Mouse (Mus musculus) megakaryocyte, embryonic 14.5 days (primary cell): Measurements from ENCODE around the gene Lipo4. TPM values are rescaled to one million over a fixed set of nuclear protein-coding genes. Genes with fewer than 3 reads are reported as not detected.
"Not testable (repeated sequence)": the region's sequence is repeated elsewhere in the genome, so short reads cannot be mapped to it uniquely, and the experiment has no call there.

Experiments used
- H3K27me3 ChIP-seq: replicated peaks from 2 replicates; pipeline ENCODE3; 2012; ENCODE audit warnings: inconsistent platforms
- H3K36me3 ChIP-seq: replicated peaks from 2 replicates; pipeline ENCODE3; 2012; ENCODE audit warnings: low read length, inconsistent platforms, mixed read lengths
- H3K4me1 ChIP-seq: 2 replicates; pipeline ENCODE4 v1.6.1; 2012; ENCODE audit warnings: inconsistent platforms
- H3K4me3 ChIP-seq: replicated peaks from 2 replicates; pipeline ENCODE3; 2012; ENCODE audit warnings: moderate library complexity, mild to moderate bottlenecking, inconsistent platforms
- H3K9me3 ChIP-seq: 2 replicates; pipeline ENCODE4 v1.6.1; 2012; ENCODE audit warnings: inconsistent platforms
- FLI1 ChIP-seq: IDR thresholded peaks from 2 replicates; pipeline ENCODE4 v1.6.1; 2012; ENCODE audit warnings: low read length, inconsistent platforms, mixed read lengths
- GATA1 ChIP-seq: IDR thresholded peaks from 3 replicates; pipeline ENCODE4 v1.6.1; 2012; ENCODE audit warnings: mixed read lengths, low read length, inconsistent platforms, borderline replicate concordance
- polyA plus RNA-seq: library from polyadenylated mRNA; stranded (reverse); fragments of >175 nt; gene quantifications from 2 replicates; pipeline ENCODE4 v1.2.3, GENCODE M21; 2012; ENCODE audit warnings: low replicate concordance; ENCODE audit not compliant: insufficient read depth

The Lipo4 gene
- polyA plus RNA-seq = not detected in 2 replicates

DNA sequence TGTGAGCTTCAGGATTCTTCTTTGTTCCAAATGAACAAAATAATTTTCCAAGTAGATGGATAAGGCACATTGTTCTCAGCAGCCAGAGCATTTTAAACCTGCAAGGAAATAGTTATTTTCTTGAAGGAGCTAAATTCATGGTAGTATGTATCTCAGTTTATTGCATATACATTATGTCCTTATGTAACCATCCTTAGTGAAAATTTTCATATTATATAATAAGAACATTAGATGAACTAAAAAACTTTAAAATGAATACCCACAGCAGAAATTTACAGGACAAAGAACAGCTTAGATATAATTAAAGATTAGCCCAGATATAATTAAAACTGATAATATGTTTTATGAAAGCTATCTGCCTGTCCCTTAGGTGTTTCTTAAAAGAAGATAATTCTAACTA lies at the start of gene Lipo4:
TSS of gene Lipo4 (minus strand) at position 101 of the 400 bp plus-strand sequence.
- no peaks in the 10 kb centered on the region for H3K4me1 ChIP-seq
- TF ChIP-seq GATA1 = no peak
- no peak for TF ChIP-seq FLI1
- no peaks in the 10 kb centered on the region for H3K27me3 ChIP-seq
- no peaks in the 10 kb centered on the region for H3K9me3 ChIP-seq
- no peak within 1 kb of the TSS for H3K4me3 ChIP-seq
- H3K36me3 ChIP-seq = no peaks in the 10 kb centered on the region

DNA sequence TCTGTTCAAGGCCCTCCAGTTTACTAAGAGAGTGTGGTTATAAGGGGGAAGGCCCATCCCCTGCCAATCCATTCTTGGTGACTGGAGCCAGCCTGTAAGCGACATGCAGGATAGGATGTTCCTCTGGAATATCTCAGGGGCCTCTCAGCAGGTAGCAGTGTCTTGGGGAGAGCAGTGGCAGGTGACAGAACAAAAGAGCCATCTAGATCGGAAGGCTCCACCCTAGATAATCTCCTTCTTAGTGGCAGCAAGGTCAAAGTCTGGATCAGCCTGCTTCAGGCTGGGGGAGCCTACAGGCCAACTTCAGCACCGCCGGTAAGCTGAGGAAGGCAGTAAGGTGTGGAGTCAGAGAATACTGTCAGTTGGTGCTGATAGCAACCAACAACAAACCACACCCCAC lies 61.2 kb downstream of the Lipo4 start:
- not testable (repeated sequence) for H3K4me3 ChIP-seq, H3K36me3 ChIP-seq, H3K9me3 ChIP-seq, H3K27me3 ChIP-seq, H3K4me1 ChIP-seq

DNA sequence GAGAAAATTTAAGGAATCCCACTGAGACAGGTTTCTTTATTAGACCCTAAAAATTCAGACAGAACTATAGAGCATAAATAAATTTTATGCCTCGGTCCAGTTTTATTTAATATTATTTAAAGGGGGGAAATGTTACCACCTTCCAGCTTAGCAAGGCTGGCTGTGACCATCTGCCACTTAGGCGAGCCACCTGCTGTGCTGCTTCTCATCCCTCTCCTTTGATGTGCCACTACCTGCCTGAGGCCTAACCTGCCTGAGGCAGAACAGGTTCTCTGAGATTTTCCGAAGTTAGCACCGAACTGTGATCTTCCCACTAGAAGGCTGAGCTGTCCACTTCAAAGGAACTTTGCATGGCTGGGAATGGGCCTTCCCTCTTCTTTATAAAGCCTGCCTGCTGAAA lies 63.9 kb downstream of the Lipo4 start:
- no peak for TF ChIP-seq FLI1
- TF ChIP-seq GATA1 = no peak
- Histone ChIP-seq H3K9me3 (peaks cover 13% of the 10 kb centered on the region), H3K4me1 (no peaks in the 10 kb centered on the region), H3K27me3 (no peaks in the 10 kb centered on the region), H3K36me3 (no peaks in the 10 kb centered on the region), H3K4me3 (no peak overlapping the region)

Other genes starting within 250 kb of the Lipo4 start
- 0.29 TPM in 1 of 2 replicates, not detected in the other for gene Rnls, start 125.5 kb downstream of the Lipo4 start, polyA plus RNA-seq
- gene Gm8978, start 107.5 kb upstream of the Lipo4 start, polyA plus RNA-seq = not detected in 2 replicates
- gene Lipo2, start 233.6 kb upstream of the Lipo4 start, polyA plus RNA-seq = not detected in 2 replicates
- not detected in 2 replicates for gene Lipo3, start 244.2 kb upstream of the Lipo4 start, polyA plus RNA-seq